Mouse (Mus musculus) ES-E14 (cell line): ENCODE results near the gene G430095P16Rik. TPM values are rescaled to one million over a fixed set of nuclear protein-coding genes. Genes with fewer than 3 reads are reported as not detected.

Source experiments
- DNase-seq: peaks from one replicate; pipeline ENCODE4 v3.0.0-alpha.2; 2013; ENCODE audit warnings: low read depth, low spot score
- H3K27ac ChIP-seq: 2 replicates; pipeline ENCODE4 v1.5.1; 2012; ENCODE audit warnings: low read depth, mild to moderate bottlenecking, low read length, moderate library complexity, mixed read lengths; ENCODE audit not compliant: poor library complexity, insufficient read depth, severe bottlenecking
- H3K36me3 ChIP-seq: 2 replicates; pipeline ENCODE4 v1.6.1; 2012; ENCODE audit warnings: mild to moderate bottlenecking, low read length, moderate library complexity, mixed read lengths; ENCODE audit not compliant: control insufficient read depth, poor library complexity, insufficient read depth, severe bottlenecking
- H3K4me1 ChIP-seq, 2 experiments: fragments of 150-350 bp in 1 of 2; sonication (generic) in 1 of 2; 2 replicates each; pipeline ENCODE4 v1.6.1; 2012; ENCODE audit warnings: low read length in 2 of 2, mild to moderate bottlenecking in 1 of 2, mixed read lengths in 1 of 2; ENCODE audit not compliant: control insufficient read depth in 2 of 2, insufficient read depth in 2 of 2, poor library complexity in 1 of 2
- H3K4me3 ChIP-seq, 2 experiments: fragments of 150-350 bp in 1 of 2; sonication (generic) in 1 of 2; 2 replicates each; pipeline ENCODE4 v1.5.1; 2012; ENCODE audit warnings: low read length in 2 of 2, low read depth in 1 of 2, mild to moderate bottlenecking in 1 of 2, mixed read lengths in 1 of 2; ENCODE audit not compliant: insufficient read depth in 1 of 2, poor library complexity in 1 of 2, severe bottlenecking in 1 of 2
- H3K9ac ChIP-seq: 2 replicates; pipeline ENCODE4 v1.6.1; 2012; ENCODE audit warnings: low read depth, mild to moderate bottlenecking, low read length, mixed read lengths; ENCODE audit not compliant: poor library complexity, insufficient read depth, severe bottlenecking
- H3K9me3 ChIP-seq: fragments of 150-350 bp; sonication (generic); 2 replicates; pipeline ENCODE4 v1.6.1; 2012; ENCODE audit warnings: low read depth, mild to moderate bottlenecking, low read length; ENCODE audit not compliant: control insufficient read depth, insufficient read depth
- CHD2 ChIP-seq: IDR thresholded peaks from 2 replicates; pipeline ENCODE4 v1.6.1; 2014; ENCODE audit warnings: mild to moderate bottlenecking, low read depth, low read length, inconsistent platforms
- HCFC1 ChIP-seq: IDR thresholded peaks from 2 replicates; pipeline ENCODE4 v1.6.1; 2012; ENCODE audit warnings: low read length, inconsistent platforms, borderline replicate concordance; ENCODE audit not compliant: insufficient read depth
- MAFK ChIP-seq: IDR thresholded peaks from 2 replicates; pipeline ENCODE4 v1.6.1; 2014; ENCODE audit warnings: mild to moderate bottlenecking, low read depth, low read length, inconsistent platforms; ENCODE audit not compliant: insufficient read depth
- ZC3H11A ChIP-seq: IDR thresholded peaks from 2 replicates; pipeline ENCODE4 v1.6.1; 2012; ENCODE audit warnings: low read depth, mild to moderate bottlenecking, inconsistent platforms, low read length, borderline replicate concordance
- ZNF384 ChIP-seq: IDR thresholded peaks from 2 replicates; pipeline ENCODE4 v1.6.1; 2012; ENCODE audit warnings: low read depth, low read length, inconsistent platforms
- in situ Hi-C, 2 experiments: fragments of 600-800 bp; cut with MboI; formaldehyde crosslinking; loops; one replicate each; pipeline ENCODE4 v1.15.1; 2025; ENCODE audit warnings: low sequenced_read_pairs in 2 of 2, inconsistent platforms in 1 of 2; ENCODE audit not compliant: unreplicated experiment in 2 of 2
- total RNA-seq: library from RNA; depleted of rRNA; stranded (reverse); fragments of 300-350 nt; gene quantifications from 2 replicates; pipeline ENCODE4 v1.2.3, GENCODE M21; 2012

G430095P16Rik gene
- total RNA-seq, 1 experiment = 2.1 TPM

DNA sequence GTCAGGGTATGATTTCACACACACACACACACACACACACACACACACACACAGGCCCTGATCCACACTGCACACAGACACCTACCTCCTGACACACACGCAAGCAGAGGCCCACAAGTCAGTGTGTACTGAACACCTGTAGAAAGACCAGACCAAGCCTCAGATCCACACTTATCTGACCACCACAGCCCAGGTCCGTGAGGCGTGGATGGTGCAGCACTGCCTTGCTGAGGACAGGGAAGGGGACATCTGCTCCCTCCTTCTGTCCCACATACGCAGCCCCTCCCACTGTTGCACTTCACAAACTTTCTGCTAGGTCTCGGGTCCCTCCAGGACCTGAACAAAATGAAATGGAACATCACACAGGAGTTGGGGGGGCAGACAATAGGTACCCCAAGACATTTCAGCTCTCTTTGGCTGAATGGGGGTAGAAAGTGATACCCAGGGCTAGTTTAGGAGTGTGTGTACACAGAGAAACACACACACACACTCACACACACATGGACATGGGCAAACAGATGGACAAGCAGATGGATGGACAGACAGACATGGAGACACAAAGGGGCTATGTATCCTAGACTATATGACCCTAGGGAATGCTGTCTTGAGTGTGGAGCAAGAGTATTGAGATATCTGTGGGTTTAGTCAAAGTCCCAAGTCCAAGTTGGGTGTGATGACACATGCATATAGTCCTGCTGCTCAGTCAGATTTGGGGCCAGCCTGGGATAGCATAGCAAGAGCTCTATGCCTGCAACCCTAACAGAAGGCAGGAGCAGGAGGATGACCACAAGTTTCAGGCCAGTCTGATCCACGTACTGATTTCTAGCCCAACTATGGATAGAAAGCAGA lies 30.2 kb downstream of the G430095P16Rik start:
- DNase-seq = no peak
- Histone ChIP-seq H3K9ac (no peak overlapping the region), H3K4me3 (no peak overlapping the region), H3K9me3 (no peaks in the 10 kb centered on the region), H3K36me3 (no peaks in the 10 kb centered on the region), H3K4me1 (no peaks in the 10 kb centered on the region), H3K27ac (no peak overlapping the region)
- in situ Hi-C loops = no loop called here
- TF ChIP-seq MAFK = no peak
- no peak for TF ChIP-seq HCFC1
- TF ChIP-seq ZC3H11A = no peak
- no peak for TF ChIP-seq CHD2
- no peak for TF ChIP-seq ZNF384

GRCm38 (mm10) chr8:84757501-84757900 lies 34.7 kb downstream of the G430095P16Rik start:
- in situ Hi-C loops = no loop called here
- H3K4me1 ChIP-seq = no peaks in the 10 kb centered on the region
- no peaks in the 10 kb centered on the region for H3K9me3 ChIP-seq
- TF ChIP-seq HCFC1 (no peak), ZC3H11A (no peak), CHD2 (no peak), MAFK (no peak)
- no peaks in the 10 kb centered on the region for H3K36me3 ChIP-seq
- no peak overlapping the region for H3K4me3 ChIP-seq
- H3K9ac ChIP-seq = no peak overlapping the region
- no peak for DNase-seq
- no peak overlapping the region for H3K27ac ChIP-seq

DNA sequence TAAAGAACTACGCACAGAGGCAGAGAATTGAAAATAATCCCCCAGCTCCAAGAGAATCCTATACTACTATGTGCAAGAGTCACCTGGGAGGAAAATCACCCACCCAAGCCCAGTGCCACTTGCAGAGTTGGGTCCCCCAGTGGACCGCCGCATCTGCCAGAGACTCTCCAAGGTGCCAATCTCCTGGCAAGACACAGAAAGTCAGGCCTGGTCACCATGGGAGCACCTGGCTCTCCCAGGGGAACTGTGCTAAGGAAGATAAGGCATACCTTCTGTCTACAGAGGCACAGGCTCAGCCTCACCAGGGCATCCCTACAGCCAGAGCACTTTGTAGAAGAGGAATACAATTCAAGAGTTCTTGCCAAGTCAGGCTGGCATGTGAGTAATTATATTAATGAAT lies 35.5 kb downstream of the G430095P16Rik start:
- TF ChIP-seq MAFK (no peak), ZC3H11A (no peak), ZNF384 (no peak), CHD2 (no peak)
- H3K9ac ChIP-seq = no peak overlapping the region
- H3K27ac ChIP-seq = no peak overlapping the region
- DNase-seq = no peak
- no peak overlapping the region for H3K4me3 ChIP-seq
- in situ Hi-C loops = no loop called here
- no peaks in the 10 kb centered on the region for H3K9me3 ChIP-seq
- H3K4me1 ChIP-seq = no peaks in the 10 kb centered on the region
- no peaks in the 10 kb centered on the region for H3K36me3 ChIP-seq

- no peak for DNase-seq
- no peak overlapping the region for H3K9ac ChIP-seq
- H3K9me3 ChIP-seq = no peaks in the 10 kb centered on the region
- H3K36me3 ChIP-seq = no peaks in the 10 kb centered on the region
- H3K4me3 ChIP-seq = no peak overlapping the region
- no peak overlapping the region for H3K27ac ChIP-seq
- H3K4me1 ChIP-seq = no peaks in the 10 kb centered on the region
- TF ChIP-seq CHD2 (no peak), ZC3H11A (no peak), HCFC1 (no peak), ZNF384 (no peak), MAFK (no peak)
- in situ Hi-C loops = no loop called here
These were observed 36.3 kb downstream of the G430095P16Rik start for GRCm38 (mm10) chr8:84759126-84759525.

- H3K27ac ChIP-seq = no peak overlapping the region
- no peak overlapping the region for H3K9ac ChIP-seq
- no peaks in the 10 kb centered on the region for H3K4me1 ChIP-seq
- no peaks in the 10 kb centered on the region for H3K36me3 ChIP-seq
- DNase-seq = no peak
- in situ Hi-C loops = no loop called here
- no peaks in the 10 kb centered on the region for H3K9me3 ChIP-seq
- no peak overlapping the region for H3K4me3 ChIP-seq
- TF ChIP-seq ZC3H11A (no peak), MAFK (no peak), HCFC1 (no peak), ZNF384 (no peak), CHD2 (no peak)
These were observed 36.9 kb downstream of the G430095P16Rik start for GRCm38 (mm10) chr8:84759718-84760117.
